Mouse (Mus musculus) erythroblast, embryonic 14.5 days (primary cell): Measurements from ENCODE around the gene Otop2. TPM values are rescaled to one million over a fixed set of nuclear protein-coding genes. Genes with fewer than 3 reads are reported as not detected.

Source experiments
- H3K27me3 ChIP-seq: 2 replicates; pipeline ENCODE4 v1.6.1; 2012; ENCODE audit warnings: inconsistent platforms; ENCODE audit not compliant: control insufficient read depth
- H3K36me3 ChIP-seq: 2 replicates; pipeline ENCODE4 v1.6.1; 2012; ENCODE audit warnings: mild to moderate bottlenecking, inconsistent platforms; ENCODE audit not compliant: control insufficient read depth
- H3K4me1 ChIP-seq: 2 replicates; pipeline ENCODE4 v1.6.1; 2012; ENCODE audit warnings: inconsistent platforms; ENCODE audit not compliant: control insufficient read depth
- H3K4me3 ChIP-seq: replicated peaks from 2 replicates; pipeline ENCODE3; 2012; ENCODE audit warnings: moderate library complexity, mild to moderate bottlenecking, inconsistent platforms
- H3K9me3 ChIP-seq: 2 replicates; pipeline ENCODE4 v1.6.1; 2012; ENCODE audit warnings: low read length, inconsistent platforms, mixed read lengths; ENCODE audit not compliant: control insufficient read depth
- GATA1 ChIP-seq: IDR thresholded peaks from 2 replicates; pipeline ENCODE4 v1.6.1; 2012; ENCODE audit warnings: low read length, inconsistent platforms, mixed read lengths
- TAL1 ChIP-seq: IDR thresholded peaks from 3 replicates; pipeline ENCODE4 v1.6.1; 2012; ENCODE audit warnings: low read length, inconsistent platforms, mixed read lengths
- polyA plus RNA-seq: library from polyadenylated mRNA; stranded (reverse); fragments of >175 nt; gene quantifications from 2 replicates; pipeline ENCODE4 v1.2.3, GENCODE M21; 2012

Gene Otop2
- polyA plus RNA-seq, 1 experiment: not detected

GRCm38 (mm10) chr11:115267061-115267883 lies 39.7 kb upstream of the Otop2 start, which contains the start of gene Grin2c:
Grin2c (minus strand) TSS chr11:115267243.
- no peak within 1 kb of the TSS for H3K4me3 ChIP-seq
- no peaks in the 10 kb centered on the region for H3K9me3 ChIP-seq
- H3K27me3 ChIP-seq: peaks cover 54% of the 10 kb centered on the region
- TF ChIP-seq TAL1 (no peak), GATA1 (no peak)
- H3K4me1 ChIP-seq: peaks cover 6% of the 10 kb centered on the region
- peaks cover 31% of the 10 kb centered on the region; the same call in 1 of the 2 replicates for H3K36me3 ChIP-seq

- peaks cover 49% of the 10 kb centered on the region for H3K27me3 ChIP-seq
- H3K4me3 ChIP-seq: no peak overlapping the region
- H3K36me3 ChIP-seq: peaks cover 34% of the 10 kb centered on the region; the same call in 1 of the 2 replicates
- TF ChIP-seq GATA1 (no peak), TAL1 (no peak)
- peaks cover 6% of the 10 kb centered on the region for H3K4me1 ChIP-seq
- H3K9me3 ChIP-seq: no peaks in the 10 kb centered on the region
Observed at GRCm38 (mm10) chr11:115267958-115268357, 39.0 kb upstream of the Otop2 start.

DNA sequence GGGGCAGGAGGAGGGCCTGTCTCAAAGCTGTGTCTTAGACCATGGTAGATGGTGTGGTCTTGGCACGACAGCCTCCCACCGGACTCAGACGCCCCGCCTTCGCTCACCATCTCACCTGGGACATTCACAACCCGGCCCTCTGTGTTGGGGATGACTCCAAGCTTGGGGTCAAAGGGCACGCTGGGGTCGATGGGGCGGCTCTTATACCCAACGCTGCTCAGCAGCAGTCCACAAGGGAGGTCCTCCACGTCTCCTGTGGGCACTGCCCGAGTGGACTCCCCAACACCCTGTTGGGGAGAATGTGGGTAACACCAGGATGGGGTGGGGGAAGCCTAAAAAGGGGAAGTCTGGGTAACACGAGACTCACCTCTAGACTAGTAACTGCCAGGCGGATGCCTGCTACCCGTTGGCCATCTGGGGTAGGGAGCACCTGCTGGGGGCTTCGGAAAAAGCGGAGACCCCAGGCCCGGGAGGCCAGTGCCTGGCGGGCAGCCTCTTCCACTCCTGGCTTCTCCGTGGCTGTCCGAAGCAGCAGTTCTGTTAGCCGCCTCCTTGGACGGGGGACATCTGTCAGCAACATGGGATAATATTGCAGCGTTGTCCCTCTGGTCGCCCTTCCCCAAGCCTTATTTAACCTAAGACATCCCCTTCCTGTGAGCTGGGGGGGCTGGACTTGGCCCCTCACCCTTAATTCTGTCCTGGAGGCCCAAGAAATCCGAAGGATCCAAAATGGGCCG lies 37.5 kb upstream of the Otop2 start:
- peaks cover 38% of the 10 kb centered on the region for H3K27me3 ChIP-seq
- H3K4me1 ChIP-seq: peaks cover 6% of the 10 kb centered on the region
- H3K9me3 ChIP-seq: no peaks in the 10 kb centered on the region
- TF ChIP-seq GATA1: no peak
- no peak for TF ChIP-seq TAL1
- H3K4me3 ChIP-seq: no peak overlapping the region
- peaks cover 34% of the 10 kb centered on the region; the same call in 1 of the 2 replicates for H3K36me3 ChIP-seq

DNA sequence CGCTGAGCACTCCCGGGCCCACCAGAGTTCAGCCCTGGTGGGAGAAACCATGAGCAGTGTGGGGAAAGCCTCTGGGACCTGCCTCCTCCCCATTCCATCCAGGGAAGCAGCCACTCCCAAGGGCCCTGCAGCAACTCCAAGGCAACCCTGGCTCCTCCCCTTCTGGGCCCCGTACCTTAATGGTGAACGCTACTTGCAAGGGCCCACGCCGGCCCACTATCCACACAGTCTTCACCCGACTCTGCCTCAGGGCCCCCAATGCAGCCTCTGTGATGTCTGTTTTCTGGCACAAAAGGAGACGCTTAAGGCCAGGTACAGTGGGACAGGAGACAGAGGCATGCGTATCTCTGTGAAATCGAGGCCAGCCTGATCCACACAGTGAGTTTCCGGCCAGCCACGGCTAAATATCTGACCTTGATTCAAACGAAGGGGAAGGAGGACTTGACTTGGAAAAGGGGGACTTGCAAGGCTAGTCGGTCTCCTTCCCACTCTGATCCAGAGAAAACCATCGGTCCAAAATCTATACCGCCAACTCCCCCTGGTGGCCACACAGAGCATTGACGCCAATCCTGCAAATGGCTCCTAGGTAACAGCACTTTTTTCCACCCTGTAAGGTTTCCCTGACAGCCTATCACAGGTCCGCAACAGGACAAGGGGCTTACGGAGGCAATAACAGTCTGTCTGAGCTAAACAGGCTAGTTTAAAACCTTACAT lies 36.7 kb upstream of the Otop2 start:
- Histone ChIP-seq H3K27me3 (peaks cover 30% of the 10 kb centered on the region), H3K4me3 (no peak overlapping the region), H3K4me1 (peaks cover 6% of the 10 kb centered on the region), H3K9me3 (no peaks in the 10 kb centered on the region), H3K36me3 (peaks cover 34% of the 10 kb centered on the region; the same call in 1 of the 2 replicates)
- TF ChIP-seq GATA1: no peak
- TF ChIP-seq TAL1: no peak

GRCm38 (mm10) chr11:115271052-115271451 lies 35.9 kb upstream of the Otop2 start:
- TF ChIP-seq GATA1: no peak
- Histone ChIP-seq H3K27me3 (peaks cover 23% of the 10 kb centered on the region), H3K4me3 (no peak overlapping the region), H3K36me3 (peaks cover 34% of the 10 kb centered on the region; the same call in 1 of the 2 replicates), H3K4me1 (peaks cover 14% of the 10 kb centered on the region), H3K9me3 (no peaks in the 10 kb centered on the region)

GRCm38 (mm10) chr11:115271481-115271880 lies 35.5 kb upstream of the Otop2 start:
- peaks cover 18% of the 10 kb centered on the region for H3K27me3 ChIP-seq
- peaks cover 34% of the 10 kb centered on the region; the same call in 1 of the 2 replicates for H3K36me3 ChIP-seq
- H3K4me1 ChIP-seq: peaks cover 18% of the 10 kb centered on the region
- TF ChIP-seq TAL1 (no peak), GATA1 (no peak)
- no peaks in the 10 kb centered on the region for H3K9me3 ChIP-seq
- no peak overlapping the region for H3K4me3 ChIP-seq

GRCm38 (mm10) chr11:115272894-115273498 lies 34.0 kb upstream of the Otop2 start:
- Histone ChIP-seq H3K4me3 (no peak overlapping the region), H3K9me3 (no peaks in the 10 kb centered on the region), H3K36me3 (peaks cover 33% of the 10 kb centered on the region; the same call in 1 of the 2 replicates), H3K4me1 (peaks cover 28% of the 10 kb centered on the region), H3K27me3 (peaks cover 3% of the 10 kb centered on the region)
- TF ChIP-seq GATA1 (no peak), TAL1 (no peak)

GRCm38 (mm10) chr11:115273735-115274134 lies 33.2 kb upstream of the Otop2 start:
- TF ChIP-seq TAL1: no peak
- TF ChIP-seq GATA1: no peak
- no peaks in the 10 kb centered on the region for H3K27me3 ChIP-seq
- H3K4me3 ChIP-seq: no peak overlapping the region
- H3K9me3 ChIP-seq: no peaks in the 10 kb centered on the region
- H3K36me3 ChIP-seq: peaks cover 28% of the 10 kb centered on the region; the same call in 1 of the 2 replicates
- peaks cover 35% of the 10 kb centered on the region for H3K4me1 ChIP-seq

DNA sequence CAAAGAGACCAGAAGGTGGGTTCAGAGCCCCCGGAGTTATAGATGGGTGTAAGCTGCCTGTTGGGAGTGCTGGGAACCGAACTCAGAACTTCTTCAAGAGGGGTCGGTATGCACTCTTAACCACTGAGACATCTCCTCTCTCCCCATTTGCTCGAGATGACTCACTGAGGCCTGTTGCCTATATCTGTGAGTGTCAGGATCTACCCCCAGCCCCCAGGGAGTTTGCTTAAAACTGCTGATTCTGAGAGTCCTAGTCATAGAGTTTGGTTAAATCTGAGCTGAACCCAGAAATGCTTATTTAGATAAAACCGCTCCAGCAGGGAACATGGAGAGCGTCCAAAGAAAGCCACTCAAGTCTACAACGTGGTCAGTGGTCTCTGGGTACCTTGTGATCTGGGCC lies 32.8 kb upstream of the Otop2 start:
- no peaks in the 10 kb centered on the region for H3K27me3 ChIP-seq
- no peaks in the 10 kb centered on the region for H3K9me3 ChIP-seq
- H3K4me1 ChIP-seq: peaks cover 39% of the 10 kb centered on the region
- no peak overlapping the region for H3K4me3 ChIP-seq
- peaks cover 23% of the 10 kb centered on the region; the same call in 1 of the 2 replicates for H3K36me3 ChIP-seq
- no peak for TF ChIP-seq GATA1
